Mouse (Mus musculus): ENCODE results near the gene Kdm4a.

DNA sequence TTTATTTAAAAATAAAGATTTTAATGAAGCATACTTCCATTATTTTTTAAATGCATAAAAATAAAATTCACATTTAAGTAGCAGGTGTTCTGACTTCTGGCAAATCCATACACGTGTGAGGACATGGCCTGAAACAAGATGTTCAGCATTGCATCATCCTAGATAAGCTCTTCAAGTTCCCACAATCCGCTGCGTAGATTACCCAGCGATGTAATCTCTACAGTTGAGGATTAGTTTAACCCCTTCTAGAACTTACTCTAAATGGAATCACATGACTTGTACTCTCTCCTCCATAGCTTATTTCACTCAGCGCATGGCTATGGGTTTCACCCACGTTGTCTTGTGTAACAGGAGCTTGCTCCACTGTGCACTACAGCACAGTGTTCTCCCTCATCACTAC is 78.3 kb downstream of the Kdm4a start:
- TF ChIP-seq CTCF (IDR thresholded peaks at IDR 0.05; ENCODE audit: low read depth) = no peak
- no peak for TF ChIP-seq EP300 (IDR thresholded peaks at IDR 0.05; ENCODE audit: low read depth)

Measured in heart, postnatal 0 days (tissue).